Mouse (Mus musculus) midbrain, embryonic 14.5 days (tissue): ENCODE data around the gene Polr3c. TPM values are rescaled to one million over a fixed set of nuclear protein-coding genes. Genes with fewer than 3 reads are reported as not detected.
A peak's percentile ranks its signal among the peaks of the same experiment; 100 is the strongest.

Source experiments
- ATAC-seq: fragments of 200-750 bp; cut with Nextera tagmentation; 2 replicates; pipeline ENCODE4 v1.8.0; 2017; ENCODE audit warnings: moderate number of reproducible peaks, moderate library complexity; ENCODE audit not compliant: low FRiP score, low TSS enrichment
- DNase-seq: peaks from one replicate; pipeline ENCODE4 v3.0.0-alpha.2; 2015
- H3K27ac ChIP-seq: fragments of 300-500 bp; sonication (generic); replicated peaks from 2 replicates; pipeline ENCODE4 v1.5.1; 2014; ENCODE audit warnings: mild to moderate bottlenecking, low read depth, low read length, moderate library complexity
- H3K27me3 ChIP-seq: fragments of 300-500 bp; sonication (generic); 2 replicates; pipeline ENCODE4 v1.6.1; 2014; ENCODE audit warnings: low read length, control low read depth, mixed read lengths; ENCODE audit not compliant: control insufficient read depth, insufficient read depth
- H3K36me3 ChIP-seq: fragments of 300-500 bp; sonication (generic); 2 replicates; pipeline ENCODE4 v1.6.1; 2014; ENCODE audit warnings: low read length, control low read depth; ENCODE audit not compliant: control insufficient read depth, insufficient read depth
- H3K4me1 ChIP-seq: fragments of 300-500 bp; sonication (generic); 2 replicates; pipeline ENCODE4 v1.6.1; 2014; ENCODE audit warnings: mild to moderate bottlenecking, antibody characterized with exemption, low read length, control low read depth; ENCODE audit not compliant: control insufficient read depth, insufficient read depth
- H3K4me2 ChIP-seq: fragments of 300-500 bp; sonication (generic); 2 replicates; pipeline ENCODE4 v1.6.1; 2014; ENCODE audit warnings: mild to moderate bottlenecking, low read length, moderate library complexity
- H3K4me3 ChIP-seq: fragments of 300-500 bp; sonication (generic); replicated peaks from 2 replicates; pipeline ENCODE4 v1.5.1; 2014; ENCODE audit warnings: low read depth, low read length
- H3K9ac ChIP-seq: fragments of 300-500 bp; sonication (generic); replicated peaks from 2 replicates; pipeline ENCODE4 v1.6.1; 2014; ENCODE audit warnings: mild to moderate bottlenecking, low read length, moderate library complexity
- H3K9me3 ChIP-seq: fragments of 300-500 bp; sonication (generic); 2 replicates; pipeline ENCODE4 v1.6.1; 2016; ENCODE audit warnings: low read length, control low read depth, mixed read lengths; ENCODE audit not compliant: control insufficient read depth
- WGBS: fragments of 180-500 bp; shearing (Covaris S2); extraction: QIAGEN DNeasy Blood & Tissue Kit; methylation state at CpG from one replicate; pipeline ENCODE4 v1.1.7; 2014; 5-methylcytosine and 5-hydroxymethylcytosine counted together
- polyA plus RNA-seq: library from polyadenylated mRNA; unstranded; fragments of >200 nt; fragmentation: Nextera tagmentation; extraction: Ambion mirVana; gene quantifications from 2 replicates; pipeline ENCODE4 v1.2.1, GENCODE M21; 2014

Polr3c gene
- polyA plus RNA-seq, 1 experiment from 2014 or later = 28.7 TPM

DNA sequence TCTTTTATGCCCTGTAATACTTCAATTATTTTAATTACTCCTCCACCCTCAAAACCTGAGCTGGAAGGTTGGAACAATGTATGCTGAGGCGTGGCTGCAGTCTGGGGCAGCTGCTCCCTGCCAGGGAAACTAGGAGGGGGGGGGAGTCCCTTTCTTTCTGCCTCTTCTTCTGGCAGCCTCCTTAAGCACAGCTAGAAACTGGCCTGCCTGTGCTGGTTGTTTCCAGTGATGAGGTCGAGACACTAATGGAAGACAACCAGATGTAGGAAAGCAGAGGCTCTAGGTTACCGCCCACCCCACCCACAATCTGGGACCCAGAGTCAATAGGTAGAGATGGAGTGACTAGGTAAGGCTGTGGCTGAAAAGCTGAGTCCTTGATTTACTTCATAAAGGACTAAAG is 51.7 kb downstream of the Polr3c start:
- H3K4me3 ChIP-seq = no peak overlapping the region
- 26% methylated on average over 3 of the region's 3 CpGs for WGBS
- H3K4me1 ChIP-seq = no peaks in the 10 kb centered on the region
- no peaks in the 10 kb centered on the region for H3K36me3 ChIP-seq
- no peak for ATAC-seq
- H3K27ac ChIP-seq = no peak overlapping the region
- H3K4me2 ChIP-seq = no peak overlapping the region
- no peaks in the 10 kb centered on the region for H3K9me3 ChIP-seq
- peaks cover 5% of the 10 kb centered on the region for H3K27me3 ChIP-seq
- DNase-seq = no peak
- H3K9ac ChIP-seq = no peak overlapping the region

DNA sequence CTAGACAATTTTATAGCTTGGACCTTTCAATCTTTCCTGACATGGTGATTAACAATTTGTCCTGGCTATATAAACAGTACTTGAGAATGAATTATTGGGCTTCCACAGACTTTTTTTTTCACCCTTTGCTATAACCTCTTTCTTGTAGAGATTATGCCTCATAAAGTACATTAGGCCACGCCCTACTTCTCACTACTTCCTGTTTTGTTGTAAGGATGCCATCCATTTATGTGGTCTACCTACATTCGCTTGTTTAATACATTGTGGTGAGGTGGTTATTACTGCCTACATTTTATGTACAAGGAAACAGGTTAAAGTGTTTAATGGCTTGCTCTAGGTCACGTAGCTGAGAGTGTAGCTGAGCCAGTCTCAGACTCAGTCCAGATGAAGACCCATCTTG is 52.3 kb downstream of the Polr3c start:
- no peaks in the 10 kb centered on the region for H3K9me3 ChIP-seq
- 87% methylated on average over 3 of the region's 3 CpGs for WGBS
- no peak overlapping the region for H3K27ac ChIP-seq
- no peak overlapping the region for H3K4me3 ChIP-seq
- H3K36me3 ChIP-seq = no peaks in the 10 kb centered on the region
- no peak overlapping the region for H3K9ac ChIP-seq
- no peak for ATAC-seq
- no peak for DNase-seq
- 0 out of 2 replicates have a peak, but pooled peaks cover 4% of the 10 kb centered on the region for H3K4me1 ChIP-seq
- H3K27me3 ChIP-seq = peaks cover 7% of the 10 kb centered on the region
- no peak overlapping the region for H3K4me2 ChIP-seq

GRCm38 (mm10) chr3:96674442-96674841 is 53.0 kb downstream of the Polr3c start:
- 81% methylated on average over 8 of the region's 8 CpGs for WGBS
- no peaks in the 10 kb centered on the region for H3K9me3 ChIP-seq
- no peaks in the 10 kb centered on the region for H3K36me3 ChIP-seq
- no peak overlapping the region for H3K4me2 ChIP-seq
- peaks cover 7% of the 10 kb centered on the region for H3K27me3 ChIP-seq
- no peak overlapping the region for H3K9ac ChIP-seq
- ATAC-seq = no peak
- H3K27ac ChIP-seq = no peak overlapping the region
- no peak for DNase-seq
- no peak overlapping the region for H3K4me3 ChIP-seq
- 0 out of 2 replicates have a peak, but pooled peaks cover 7% of the 10 kb centered on the region for H3K4me1 ChIP-seq

DNA sequence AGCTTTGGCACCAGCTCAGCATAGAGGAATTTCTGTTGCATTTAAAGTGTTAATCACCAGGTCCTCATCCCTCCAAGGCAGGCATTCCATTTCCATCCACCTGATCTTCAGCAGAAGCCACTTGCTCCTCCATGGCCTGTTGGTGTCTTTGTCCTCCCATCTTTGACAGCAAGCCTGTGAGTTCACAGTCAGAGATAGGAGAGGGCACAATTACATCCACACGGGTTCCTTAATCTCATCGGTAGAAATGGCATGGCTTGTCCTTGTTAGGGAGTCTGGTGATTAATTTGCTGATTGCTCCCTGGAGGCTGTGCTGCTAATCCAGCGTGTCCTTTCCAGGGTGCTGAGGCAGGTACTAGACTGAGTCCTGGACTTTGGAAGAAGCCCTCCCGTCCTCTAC is 53.9 kb downstream of the Polr3c start:
- WGBS = 69% methylated on average over 4 of the region's 4 CpGs

DNA sequence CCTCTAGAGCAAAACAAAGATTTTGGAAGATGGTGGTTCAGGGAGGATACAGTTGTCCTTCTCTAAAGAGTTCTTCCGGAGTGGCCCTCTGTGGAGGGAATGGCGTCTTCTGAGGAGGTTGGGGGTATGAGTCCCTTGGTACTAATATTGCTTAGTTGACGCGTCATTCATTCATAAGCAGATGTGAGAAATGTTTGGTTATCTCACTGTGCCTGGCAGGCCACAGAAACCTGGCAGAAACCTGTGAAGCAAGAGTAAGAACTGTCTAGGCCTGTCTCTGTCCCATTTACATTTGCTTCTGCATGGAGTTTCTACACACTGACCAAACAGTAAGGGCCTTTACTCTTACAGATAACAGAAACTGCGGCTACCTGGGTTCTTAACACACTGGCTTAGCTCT is 55.9 kb downstream of the Polr3c start:
- H3K9ac ChIP-seq = no peak overlapping the region
- no peak overlapping the region for H3K4me2 ChIP-seq
- H3K36me3 ChIP-seq = no peaks in the 10 kb centered on the region
- 97% methylated on average over 5 of the region's 5 CpGs for WGBS
- H3K4me3 ChIP-seq = no peak overlapping the region
- H3K27me3 ChIP-seq = peaks cover 7% of the 10 kb centered on the region
- H3K27ac ChIP-seq = no peak overlapping the region
- ATAC-seq = no peak
- DNase-seq = no peak
- H3K4me1 ChIP-seq = 0 out of 2 replicates have a peak, but pooled peaks cover 7% of the 10 kb centered on the region
- H3K9me3 ChIP-seq = no peaks in the 10 kb centered on the region

More for the DNA sequence above, 53.9 kb downstream of the Polr3c start:
- Histone ChIP-seq H3K27ac (no peak overlapping the region), H3K9ac (no peak overlapping the region), H3K4me3 (no peak overlapping the region), H3K27me3 (peaks cover 7% of the 10 kb centered on the region), H3K9me3 (no peaks in the 10 kb centered on the region), H3K36me3 (no peaks in the 10 kb centered on the region), H3K4me2 (no peak overlapping the region), H3K4me1 (0 out of 2 replicates have a peak, but pooled peaks cover 7% of the 10 kb centered on the region)
- DNase-seq = no peak
- ATAC-seq = no peak

DNA sequence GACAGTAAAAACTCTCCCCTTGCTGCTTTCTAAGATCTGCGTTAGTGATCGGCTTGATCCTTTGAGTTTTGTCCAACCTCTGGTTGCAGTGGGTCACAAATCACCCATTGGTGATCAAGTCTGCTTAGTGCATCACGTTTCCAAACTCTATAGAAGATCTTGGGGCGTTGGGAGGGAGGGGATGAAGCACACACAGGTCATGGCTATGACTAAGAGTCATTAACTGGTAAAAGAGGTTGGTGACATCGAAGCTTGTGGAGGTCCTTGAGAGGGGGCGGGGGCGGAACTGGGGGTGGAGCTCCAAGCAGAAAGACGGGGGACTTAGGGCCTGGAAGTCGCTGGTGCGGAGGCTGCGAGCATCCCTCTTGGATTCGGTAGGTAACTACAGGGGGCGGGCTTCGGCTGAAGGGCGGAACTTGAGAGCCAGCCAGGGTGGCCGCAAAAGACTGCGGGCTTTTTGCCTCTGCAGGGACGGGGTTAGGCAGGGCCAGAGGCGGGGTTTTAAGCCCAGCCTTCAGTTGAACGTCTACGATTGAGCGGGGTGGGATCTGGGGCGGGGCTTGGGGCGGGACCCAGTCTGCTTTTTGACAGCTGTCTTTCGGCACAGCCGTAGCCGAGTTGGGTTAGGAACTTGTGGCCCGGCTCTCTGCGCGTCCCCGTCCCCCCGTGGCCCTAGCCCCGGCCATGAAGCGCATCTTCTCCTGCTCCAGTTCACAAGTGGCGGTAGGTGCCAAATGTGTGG is 57.5 kb downstream of the Polr3c start, which contains the start of gene Ankrd35:
Ankrd35 (plus strand) TSS at position 405 of the 742 bp plus-strand sequence.
- H3K4me1 ChIP-seq = 0 out of 2 replicates have a peak, but pooled peaks cover 7% of the 10 kb centered on the region
- ATAC-seq = peak; percentile 80
- no peaks in the 10 kb centered on the region for H3K9me3 ChIP-seq
- peak within 1 kb of the TSS; percentile 36; the same call in 1 of the 2 replicates for H3K9ac ChIP-seq
- no peaks in the 10 kb centered on the region for H3K36me3 ChIP-seq
- peak within 1 kb of the TSS; percentile 68 for H3K4me2 ChIP-seq
- no peak within 1 kb of the TSS for H3K27ac ChIP-seq
- DNase-seq = peak; percentile 79
- 5% methylated on average over 35 of the region's 35 CpGs for WGBS
- peak within 1 kb of the TSS; percentile 38 for H3K4me3 ChIP-seq
- H3K27me3 ChIP-seq = peaks cover 7% of the 10 kb centered on the region

- H3K27me3 ChIP-seq = peaks cover 7% of the 10 kb centered on the region
- H3K27ac ChIP-seq = no peak overlapping the region
- DNase-seq = no peak
- no peak overlapping the region for H3K9ac ChIP-seq
- H3K36me3 ChIP-seq = no peaks in the 10 kb centered on the region
- 0 out of 2 replicates have a peak, but pooled peaks cover 7% of the 10 kb centered on the region for H3K4me1 ChIP-seq
- no peak for ATAC-seq
- no peaks in the 10 kb centered on the region for H3K9me3 ChIP-seq
- no peak overlapping the region for H3K4me2 ChIP-seq
- H3K4me3 ChIP-seq = no peak overlapping the region
- 95% methylated on average over 5 of the region's 5 CpGs for WGBS
Measured at GRCm38 (mm10) chr3:96668424-96669067, 58.9 kb downstream of the Polr3c start.

DNA sequence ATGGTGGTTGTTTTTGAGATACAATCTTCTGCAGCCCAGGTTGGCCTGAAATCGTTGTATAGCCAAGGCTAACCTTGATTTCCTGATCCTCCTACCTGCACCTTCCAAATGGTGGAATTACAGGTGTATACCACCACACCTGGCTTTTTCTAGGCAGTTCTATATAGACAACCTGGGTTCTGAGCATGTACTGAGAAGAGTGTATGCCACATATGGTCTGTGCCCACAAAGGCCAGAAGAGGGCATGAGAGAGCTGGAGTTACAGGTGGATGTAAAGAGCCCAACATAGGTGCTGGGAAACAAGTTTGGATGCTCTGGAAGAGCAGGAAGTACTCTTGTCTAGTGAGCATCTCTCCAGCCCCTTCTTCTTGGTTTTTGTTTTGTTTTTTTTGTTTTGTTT is 60.1 kb downstream of the Polr3c start:
- Histone ChIP-seq H3K36me3 (no peaks in the 10 kb centered on the region), H3K27me3 (peaks cover 7% of the 10 kb centered on the region), H3K4me1 (peaks cover 7% of the 10 kb centered on the region; the same call in 1 of the 2 replicates), H3K9ac (no peak overlapping the region), H3K9me3 (no peaks in the 10 kb centered on the region), H3K4me2 (no peak overlapping the region), H3K27ac (no peak overlapping the region), H3K4me3 (no peak overlapping the region)
- WGBS = 47% methylated on average over 1 of the region's 1 CpGs
- ATAC-seq (no peak), DNase-seq (no peak)
